Mouse (Mus musculus): ENCODE results near the gene Pbld1.

GRCm38 (mm10) chr10:63027376-63028161 is 32.4 kb upstream of the Pbld1 start:
- TF ChIP-seq CTCF (IDR thresholded peaks at IDR 0.05; ENCODE audit: insufficient read depth, low read length) (no peak), POLR2A (IDR thresholded peaks at IDR 0.05; ENCODE audit: borderline replicate concordance, extremely low read depth, low read depth, low read length) (no peak)
